Mouse (Mus musculus): ENCODE measurements around the gene Fastk. TPM values are rescaled to one million over a fixed set of nuclear protein-coding genes. Genes with fewer than 3 reads are reported as not detected.

Fastk gene
- total and polyA plus RNA-seq, 2 experiments from 2014 or later = 97.9 to 174 TPM

DNA sequence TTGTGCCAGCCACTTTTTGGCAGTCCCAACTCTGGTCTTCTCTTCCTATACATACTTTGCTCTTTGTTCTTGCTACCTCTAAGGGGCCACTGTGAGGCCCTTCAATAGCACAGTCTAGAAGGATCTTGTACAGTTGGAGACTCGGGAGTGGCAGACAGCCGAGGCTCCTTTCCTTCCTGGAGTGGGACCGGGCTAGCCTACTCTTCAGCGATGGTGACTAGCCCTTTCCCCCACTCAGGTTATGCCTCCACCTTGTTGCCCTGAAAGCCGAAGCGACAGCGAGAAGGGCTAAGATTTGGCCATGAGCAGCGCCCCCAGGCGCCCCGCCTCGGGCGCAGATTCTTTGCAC, 17.8 kb downstream of the Fastk start:
- no peak overlapping the region for H3K9ac ChIP-seq (replicated peaks; ENCODE audit: low read length, poor library complexity, severe bottlenecking)

DNA sequence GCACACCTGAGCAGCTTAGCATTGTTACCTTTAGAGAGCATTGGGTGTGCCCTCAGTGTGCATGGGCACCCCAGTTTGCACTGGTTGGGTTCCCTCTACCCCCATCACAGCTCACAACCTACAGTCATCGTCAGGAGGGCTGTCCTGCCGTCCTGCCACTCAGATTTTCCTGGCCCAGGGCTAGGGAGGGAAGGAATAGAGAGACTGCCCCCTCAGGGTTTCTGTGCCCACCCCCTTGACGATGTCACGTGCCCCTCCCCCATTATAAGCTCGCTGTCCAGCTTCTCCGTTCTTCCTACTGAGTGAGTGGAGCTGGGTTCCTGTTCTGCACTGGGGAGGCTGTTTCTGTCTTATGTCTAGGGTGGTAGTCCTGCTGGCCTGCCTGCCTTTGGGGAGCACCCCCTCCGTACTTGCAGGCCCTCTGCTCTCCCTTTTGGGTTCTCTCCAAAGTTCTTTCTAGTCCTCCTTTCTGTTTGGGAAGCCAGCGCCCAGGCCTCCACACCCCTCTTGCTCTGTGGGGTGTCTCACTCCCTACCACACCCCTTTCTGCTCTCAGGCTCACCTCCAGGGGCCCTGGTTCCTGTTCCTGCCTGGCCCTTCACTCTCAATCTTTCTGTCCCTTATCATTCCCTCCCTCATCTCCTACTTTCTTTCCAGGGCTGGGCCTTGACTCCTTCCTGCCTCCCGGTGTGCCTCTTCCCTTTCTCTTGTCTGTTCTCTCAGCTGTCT, 18.4 kb downstream of the Fastk start:
- Histone ChIP-seq H3K4me2 (ENCODE audit: low read depth, low read length, poor library complexity, severe bottlenecking) (peak overlapping the region; percentile 94; the same call in 1 of the 2 replicates), H3K4me1 (ENCODE audit: insufficient read depth, low read length) (peaks cover 16% of the 10 kb centered on the region; the same call in 1 of the 2 replicates), H3K9me3 (ENCODE audit: low read length) (no peaks in the 10 kb centered on the region), H3K27ac (ENCODE audit: low read depth, low read length) (no peak overlapping the region), H3K27me3 (ENCODE audit: insufficient read depth, low read length) (no peaks in the 10 kb centered on the region), H3K36me3 (ENCODE audit: insufficient read depth, low read length) (peaks cover 19% of the 10 kb centered on the region), H3K9ac (replicated peaks; ENCODE audit: low read length, poor library complexity, severe bottlenecking) (no peak overlapping the region), H3K4me3 (ENCODE audit: low read depth, low read length) (peak overlapping the region; percentile 59; the same call in 1 of the 2 replicates)
- 12% methylated on average over 9 of the region's 9 CpGs for WGBS
- TF ChIP-seq CTCF (IDR thresholded peaks at IDR 0.05) = no peak
- ATAC-seq (ENCODE audit: low FRiP score) (no peak), DNase-seq (ENCODE audit: low spot score) (no peak)

More for the DNA sequence above, 17.8 kb downstream of the Fastk start:
- Histone ChIP-seq H3K27me3 (ENCODE audit: insufficient read depth, low read length) (no peaks in the 10 kb centered on the region), H3K36me3 (ENCODE audit: insufficient read depth, low read length) (peaks cover 23% of the 10 kb centered on the region), H3K4me1 (ENCODE audit: insufficient read depth, low read length) (peaks cover 16% of the 10 kb centered on the region; the same call in 1 of the 2 replicates), H3K4me2 (ENCODE audit: low read depth, low read length, poor library complexity, severe bottlenecking) (no peak overlapping the region), H3K4me3 (ENCODE audit: low read depth, low read length) (no peak overlapping the region), H3K9me3 (ENCODE audit: low read length) (no peaks in the 10 kb centered on the region), H3K27ac (ENCODE audit: low read depth, low read length) (no peak overlapping the region)
- TF ChIP-seq CTCF (IDR thresholded peaks at IDR 0.05) = no peak
- 25% methylated on average over 12 of the region's 12 CpGs for WGBS
- no peak for DNase-seq (ENCODE audit: low spot score)
- ATAC-seq (ENCODE audit: low FRiP score) = no peak

DNA sequence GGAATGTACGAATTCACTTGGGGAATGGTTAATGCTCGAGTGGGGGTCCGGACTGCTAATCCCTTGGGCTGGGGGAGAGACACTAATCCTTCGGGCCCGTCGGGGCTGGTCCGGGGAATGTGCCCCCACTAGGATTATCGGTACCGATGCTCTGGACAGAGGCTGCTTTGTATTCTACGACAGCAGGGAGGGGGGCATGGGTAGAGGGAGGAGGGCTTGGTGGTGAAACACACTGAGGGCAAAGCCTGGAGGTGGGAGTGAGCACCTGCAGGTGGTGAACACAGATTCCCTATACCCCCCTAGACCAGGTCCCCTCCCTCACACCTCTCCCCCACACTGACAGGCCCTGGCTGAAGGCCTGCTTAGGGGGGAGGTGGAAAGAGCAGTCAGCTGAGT, 19.1 kb downstream of the Fastk start:
- no peaks in the 10 kb centered on the region for H3K9me3 ChIP-seq (ENCODE audit: low read length)
- ATAC-seq (ENCODE audit: low FRiP score) (no peak), DNase-seq (ENCODE audit: low spot score) (no peak)
- peak overlapping the region; percentile 52; the same call in 1 of the 2 replicates for H3K9ac ChIP-seq (replicated peaks; ENCODE audit: low read length, poor library complexity, severe bottlenecking)
- H3K36me3 ChIP-seq (ENCODE audit: insufficient read depth, low read length) = peaks cover 17% of the 10 kb centered on the region
- peak overlapping the region; percentile 94 for H3K4me2 ChIP-seq (ENCODE audit: low read depth, low read length, poor library complexity, severe bottlenecking)
- no peaks in the 10 kb centered on the region for H3K27me3 ChIP-seq (ENCODE audit: insufficient read depth, low read length)
- no peak for TF ChIP-seq CTCF (IDR thresholded peaks at IDR 0.05)
- peaks cover 16% of the 10 kb centered on the region; the same call in 1 of the 2 replicates for H3K4me1 ChIP-seq (ENCODE audit: insufficient read depth, low read length)
- H3K4me3 ChIP-seq (ENCODE audit: low read depth, low read length) = peak overlapping the region; percentile 59
- WGBS = 3% methylated on average over 10 of the region's 10 CpGs
- no peak overlapping the region for H3K27ac ChIP-seq (ENCODE audit: low read depth, low read length)

DNA sequence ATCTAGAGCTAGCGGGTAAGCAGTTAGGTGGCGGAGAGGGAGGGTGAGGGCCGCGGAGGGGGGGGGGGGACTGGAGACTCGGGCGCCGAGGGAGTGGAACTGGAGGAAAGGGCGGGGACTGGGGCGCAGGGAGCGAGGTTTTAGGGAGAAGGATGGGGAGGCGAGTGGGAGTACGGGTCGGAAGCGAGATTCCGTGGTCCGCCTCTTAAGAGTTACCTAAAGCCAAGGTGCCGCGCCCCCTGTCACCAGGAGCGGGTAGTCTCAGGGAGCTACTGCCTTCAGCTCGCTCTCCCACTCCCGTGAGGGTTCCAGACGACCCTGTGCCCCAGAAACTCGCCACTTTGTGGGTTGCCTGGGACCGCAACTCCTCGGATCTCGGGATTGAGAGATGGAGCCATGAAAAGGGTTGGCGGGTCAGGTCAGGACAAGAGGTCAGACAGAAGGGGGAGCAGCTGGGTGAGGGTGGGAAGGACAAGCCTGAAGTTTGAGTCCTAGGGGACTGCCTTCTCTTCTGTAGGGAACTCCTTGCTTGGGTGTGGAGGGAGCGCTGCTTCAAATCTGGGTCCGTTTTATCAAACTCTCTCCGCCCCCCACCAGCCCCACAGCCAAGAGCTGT, 19.6 kb downstream of the Fastk start:
- Histone ChIP-seq H3K4me1 (ENCODE audit: insufficient read depth, low read length) (peaks cover 16% of the 10 kb centered on the region; the same call in 1 of the 2 replicates), H3K9me3 (ENCODE audit: low read length) (no peaks in the 10 kb centered on the region), H3K4me2 (ENCODE audit: low read depth, low read length, poor library complexity, severe bottlenecking) (peak overlapping the region; percentile 94), H3K36me3 (ENCODE audit: insufficient read depth, low read length) (peaks cover 17% of the 10 kb centered on the region), H3K4me3 (ENCODE audit: low read depth, low read length) (peak overlapping the region; percentile 59), H3K27me3 (ENCODE audit: insufficient read depth, low read length) (no peaks in the 10 kb centered on the region), H3K9ac (replicated peaks; ENCODE audit: low read length, poor library complexity, severe bottlenecking) (peak overlapping the region; percentile 52), H3K27ac (ENCODE audit: low read depth, low read length) (peak overlapping the region; percentile 32; the same call in 1 of the 2 replicates)
- no peak for ATAC-seq (ENCODE audit: low FRiP score)
- peak; percentile 39; the same call in 1 of the 2 replicates for TF ChIP-seq CTCF (IDR thresholded peaks at IDR 0.05)
- WGBS = under 1% methylated on average over 24 of the region's 30 CpGs
- peak; percentile 44 for DNase-seq (ENCODE audit: low spot score)

DNA sequence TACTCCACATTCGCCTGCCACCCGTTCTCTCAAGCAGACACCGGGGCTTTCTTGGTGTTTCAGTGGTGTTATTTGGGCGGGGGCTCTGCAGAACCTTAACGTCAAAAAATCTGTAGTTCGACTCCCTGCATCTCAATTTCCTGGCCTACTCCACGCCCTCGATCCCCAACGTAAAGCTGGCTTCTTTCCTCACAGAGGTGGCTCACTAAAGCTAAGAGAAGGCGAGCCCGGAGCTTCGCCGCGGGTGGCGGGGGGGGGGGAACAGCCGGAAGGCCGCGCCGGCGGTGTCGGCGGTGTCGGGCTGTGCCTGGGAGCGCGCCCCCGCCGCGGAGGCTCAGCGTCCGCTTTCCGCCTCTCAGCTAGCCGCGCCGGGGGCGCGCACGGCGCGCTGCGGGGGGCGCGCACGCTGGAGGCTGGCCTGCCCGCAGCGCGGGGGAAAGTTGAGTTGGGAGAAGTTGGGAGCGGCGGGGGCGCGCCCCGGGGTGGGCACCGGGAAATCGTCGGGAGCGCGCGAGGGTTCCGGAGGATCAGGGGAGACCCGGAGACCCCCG, 20.2 kb downstream of the Fastk start:
- no peaks in the 10 kb centered on the region for H3K9me3 ChIP-seq (ENCODE audit: low read length)
- peak overlapping the region; percentile 94 for H3K4me2 ChIP-seq (ENCODE audit: low read depth, low read length, poor library complexity, severe bottlenecking)
- H3K9ac ChIP-seq (replicated peaks; ENCODE audit: low read length, poor library complexity, severe bottlenecking) = peak overlapping the region; percentile 52
- no peaks in the 10 kb centered on the region for H3K27me3 ChIP-seq (ENCODE audit: insufficient read depth, low read length)
- no peak for ATAC-seq (ENCODE audit: low FRiP score)
- WGBS = under 1% methylated on average over 53 of the region's 60 CpGs
- peaks cover 16% of the 10 kb centered on the region; the same call in 1 of the 2 replicates for H3K4me1 ChIP-seq (ENCODE audit: insufficient read depth, low read length)
- TF ChIP-seq CTCF (IDR thresholded peaks at IDR 0.05) = no peak
- peak overlapping the region; percentile 59 for H3K4me3 ChIP-seq (ENCODE audit: low read depth, low read length)
- H3K36me3 ChIP-seq (ENCODE audit: insufficient read depth, low read length) = peaks cover 18% of the 10 kb centered on the region
- peak overlapping the region; percentile 92 for H3K27ac ChIP-seq (ENCODE audit: low read depth, low read length)
- peak; percentile 87 for DNase-seq (ENCODE audit: low spot score)
